Mouse (Mus musculus) embryonic facial prominence, embryonic 14.5 days (tissue): Measurements from ENCODE around the gene Olfr1279. TPM values are rescaled to one million over a fixed set of nuclear protein-coding genes. Genes with fewer than 3 reads are reported as not detected.
"Not testable (repeated sequence)": the region's sequence is repeated elsewhere in the genome, so short reads cannot be mapped to it uniquely, and the experiment has no call there.

ENCODE experiments used
- ATAC-seq: fragments of 200-750 bp; cut with Nextera tagmentation; 2 replicates; pipeline ENCODE4 v1.8.0; 2017; ENCODE audit warnings: low read depth, moderate number of reproducible peaks, moderate TSS enrichment
- DNase-seq: peaks from one replicate; pipeline ENCODE4 v3.0.0-alpha.2; 2015; ENCODE audit warnings: low spot score
- H3K27ac ChIP-seq: fragments of 300-500 bp; sonication (generic); replicated peaks from 2 replicates; pipeline ENCODE4 v1.5.1; 2014; ENCODE audit warnings: low read depth, mild to moderate bottlenecking, low read length, moderate library complexity
- H3K27me3 ChIP-seq: fragments of 300-500 bp; sonication (generic); replicated peaks from 2 replicates; pipeline ENCODE4 v1.6.1; 2014; ENCODE audit warnings: low read length; ENCODE audit not compliant: control insufficient read depth, insufficient read depth
- H3K36me3 ChIP-seq: fragments of 300-500 bp; sonication (generic); 2 replicates; pipeline ENCODE4 v1.6.1; 2014; ENCODE audit warnings: low read length, mixed read lengths; ENCODE audit not compliant: control insufficient read depth, insufficient read depth
- H3K4me1 ChIP-seq: fragments of 300-500 bp; sonication (generic); 2 replicates; pipeline ENCODE4 v1.6.1; 2014; ENCODE audit warnings: antibody characterized with exemption, low read length; ENCODE audit not compliant: control insufficient read depth, insufficient read depth
- H3K4me2 ChIP-seq: fragments of 300-500 bp; sonication (generic); 2 replicates; pipeline ENCODE4 v1.6.1; 2014; ENCODE audit warnings: low read depth, mild to moderate bottlenecking, low read length, moderate library complexity, mixed read lengths
- H3K4me3 ChIP-seq: fragments of 300-500 bp; sonication (generic); 2 replicates; pipeline ENCODE4 v1.5.1; 2014; ENCODE audit warnings: low read depth, mild to moderate bottlenecking, low read length
- H3K9ac ChIP-seq: fragments of 300-500 bp; sonication (generic); 2 replicates; pipeline ENCODE4 v1.6.1; 2014; ENCODE audit warnings: low read depth, mild to moderate bottlenecking, low read length, moderate library complexity, mixed read lengths
- H3K9me3 ChIP-seq: fragments of 300-500 bp; sonication (generic); 2 replicates; pipeline ENCODE4 v1.6.1; 2016; ENCODE audit warnings: low read length; ENCODE audit not compliant: control insufficient read depth
- WGBS: fragments of 180-500 bp; shearing (Covaris S2); extraction: QIAGEN DNeasy Blood & Tissue Kit; methylation state at CpG from one replicate; pipeline ENCODE4 v1.1.7; 2014; 5-methylcytosine and 5-hydroxymethylcytosine counted together
- polyA plus RNA-seq: library from polyadenylated mRNA; unstranded; fragments of >200 nt; fragmentation: Nextera tagmentation; extraction: Ambion mirVana; gene quantifications from 2 replicates; pipeline ENCODE4 v1.2.1, GENCODE M21; 2014

Olfr1279 gene
- polyA plus RNA-seq = not detected in 2 replicates

DNA sequence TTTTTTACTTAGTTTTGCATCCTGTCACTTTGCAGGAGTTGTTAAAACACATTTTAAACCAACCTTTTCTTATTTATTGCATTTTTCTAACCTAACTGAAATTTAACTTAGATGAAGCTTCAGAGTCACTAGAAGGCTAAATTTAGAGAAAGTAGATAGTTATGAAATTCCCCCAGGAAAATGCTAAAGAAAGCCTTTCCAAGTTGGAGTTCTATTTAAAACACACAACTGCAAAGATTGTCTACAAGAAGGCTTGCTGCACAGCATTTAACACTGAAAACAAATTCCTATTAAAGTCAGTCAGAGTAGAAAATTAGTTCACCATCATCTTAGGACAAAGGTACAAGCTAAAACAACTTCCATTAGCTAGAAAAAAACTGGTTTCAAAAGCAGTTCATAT, at the start of gene Olfr1279:
Olfr1279 (plus strand) TSS at position 262 of the 400 bp plus-strand sequence.
- no peaks in the 10 kb centered on the region for H3K9me3 ChIP-seq
- no peak within 1 kb of the TSS for H3K27ac ChIP-seq
- no peak for DNase-seq
- no peak for ATAC-seq
- no peak within 1 kb of the TSS for H3K4me3 ChIP-seq
- H3K36me3 ChIP-seq = no peaks in the 10 kb centered on the region
- no peaks in the 10 kb centered on the region for H3K4me1 ChIP-seq
- no peaks in the 10 kb centered on the region for H3K27me3 ChIP-seq
- H3K9ac ChIP-seq = no peak within 1 kb of the TSS
- H3K4me2 ChIP-seq = no peak within 1 kb of the TSS

DNA sequence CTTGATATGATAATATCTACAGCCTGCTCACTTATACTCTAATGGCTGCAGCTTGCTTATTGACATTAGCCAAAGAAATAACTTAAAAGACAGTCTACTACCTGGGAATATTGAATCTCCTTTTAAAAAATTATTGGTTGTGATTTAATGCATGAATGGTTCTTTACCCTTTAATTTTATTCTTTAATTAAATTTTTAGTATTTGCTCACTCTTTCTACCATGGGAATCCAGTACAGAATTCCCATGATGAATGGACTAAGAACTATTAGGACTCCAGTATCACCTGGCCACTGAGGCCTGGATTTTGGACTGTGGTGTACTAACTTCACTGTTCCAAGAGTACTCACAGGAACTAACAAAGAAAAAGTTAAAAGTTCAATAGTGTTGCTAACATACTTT, 46.2 kb upstream of the Olfr1279 start, which contains the start of gene Olfr1276:
Olfr1276 (plus strand) TSS at position 301 of the 400 bp plus-strand sequence.
- H3K27me3 ChIP-seq = no peaks in the 10 kb centered on the region

DNA sequence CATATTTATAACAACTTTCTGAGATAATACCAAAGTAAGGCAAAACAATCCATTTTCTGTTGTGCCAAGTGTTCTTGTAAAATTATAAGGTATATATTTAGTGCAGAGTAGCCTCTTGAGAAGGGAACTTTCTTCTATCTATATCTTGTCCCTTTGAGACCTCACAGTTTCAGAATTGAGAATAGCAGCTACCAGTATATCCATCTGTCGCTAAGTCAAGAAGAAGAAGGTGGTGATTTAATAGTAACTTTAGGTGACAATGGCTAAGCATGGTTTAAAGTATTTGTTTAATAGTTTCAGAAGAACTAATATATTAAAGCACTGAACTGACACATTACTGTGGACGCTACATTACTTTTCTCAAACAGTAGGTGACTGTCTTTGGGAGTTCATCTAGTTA, 26.4 kb upstream of the Olfr1279 start, which contains the start of gene Olfr1277:
Olfr1277 (minus strand) TSS at position 101 of the 400 bp plus-strand sequence.
- Histone ChIP-seq H3K9me3 (no peaks in the 10 kb centered on the region), H3K4me1 (no peaks in the 10 kb centered on the region), H3K27ac (no peak within 1 kb of the TSS), H3K36me3 (no peaks in the 10 kb centered on the region), H3K27me3 (no peaks in the 10 kb centered on the region), H3K9ac (no peak within 1 kb of the TSS), H3K4me2 (no peak within 1 kb of the TSS), H3K4me3 (no peak within 1 kb of the TSS)
- ATAC-seq (no peak), DNase-seq (no peak)
- WGBS = 79% methylated on average over 2 of the region's 2 CpGs

More for the DNA sequence above, 46.2 kb upstream of the Olfr1279 start, which contains the start of gene Olfr1276:
- Histone ChIP-seq H3K4me2 (no peak within 1 kb of the TSS), H3K4me3 (no peak within 1 kb of the TSS), H3K9ac (no peak within 1 kb of the TSS), H3K4me1 (no peaks in the 10 kb centered on the region), H3K27ac (no peak within 1 kb of the TSS), H3K36me3 (no peaks in the 10 kb centered on the region), H3K9me3 (no peaks in the 10 kb centered on the region)
- no peak for DNase-seq
- no peak for ATAC-seq

DNA sequence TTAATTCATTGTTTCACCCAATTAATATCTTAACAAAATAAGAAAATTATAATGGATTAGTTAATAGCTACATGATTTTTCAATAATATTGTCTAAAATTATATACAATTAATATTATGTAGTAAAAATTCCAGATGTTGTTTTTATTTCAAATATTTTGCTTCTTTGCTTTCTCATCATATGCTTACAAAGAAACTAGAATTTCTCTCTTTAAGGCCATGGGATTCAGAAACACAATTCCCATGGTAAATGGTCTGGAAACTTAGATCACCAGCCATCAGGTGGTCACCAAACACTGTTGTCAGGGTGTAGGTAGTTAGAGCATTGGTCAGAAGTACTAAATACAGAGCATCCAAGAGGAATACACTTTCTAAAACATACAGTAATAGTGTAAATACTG, 10.6 kb upstream of the Olfr1279 start, which contains the start of gene Olfr1278:
Olfr1278 (plus strand) TSS at position 301 of the 400 bp plus-strand sequence.
- Histone ChIP-seq H3K4me1 (no peaks in the 10 kb centered on the region), H3K4me3 (no peak within 1 kb of the TSS), H3K36me3 (no peaks in the 10 kb centered on the region), H3K9ac (no peak within 1 kb of the TSS), H3K27me3 (no peaks in the 10 kb centered on the region), H3K27ac (no peak within 1 kb of the TSS), H3K4me2 (no peak within 1 kb of the TSS), H3K9me3 (no peaks in the 10 kb centered on the region)
- DNase-seq = no peak
- ATAC-seq = no peak

DNA sequence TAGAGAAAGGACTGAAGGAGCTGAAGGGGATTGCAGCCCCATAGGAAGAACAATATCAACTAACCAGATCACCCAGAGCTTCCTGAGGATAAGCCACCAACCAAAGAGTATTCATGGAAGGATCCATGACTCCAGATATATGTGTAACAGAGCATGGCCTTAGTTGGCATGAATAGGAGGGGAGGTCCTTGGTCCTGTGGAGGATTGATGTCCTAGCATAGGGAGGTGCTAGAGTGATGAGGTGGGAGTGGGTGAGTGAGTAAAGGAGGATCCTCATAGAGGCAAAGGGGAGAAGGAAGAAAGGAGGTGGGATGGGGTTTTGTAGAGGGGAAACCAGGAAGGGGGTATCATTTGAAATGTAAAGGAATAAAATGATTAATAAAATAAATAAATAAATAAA, 1.9 kb upstream of the Olfr1279 start:
- ATAC-seq (no peak), DNase-seq (no peak)
- Histone ChIP-seq H3K4me3 (no peak overlapping the region), H3K27ac (no peak overlapping the region), H3K9me3 (no peaks in the 10 kb centered on the region), H3K4me1 (no peaks in the 10 kb centered on the region), H3K9ac (no peak overlapping the region), H3K27me3 (no peaks in the 10 kb centered on the region), H3K4me2 (no peak overlapping the region), H3K36me3 (no peaks in the 10 kb centered on the region)

DNA sequence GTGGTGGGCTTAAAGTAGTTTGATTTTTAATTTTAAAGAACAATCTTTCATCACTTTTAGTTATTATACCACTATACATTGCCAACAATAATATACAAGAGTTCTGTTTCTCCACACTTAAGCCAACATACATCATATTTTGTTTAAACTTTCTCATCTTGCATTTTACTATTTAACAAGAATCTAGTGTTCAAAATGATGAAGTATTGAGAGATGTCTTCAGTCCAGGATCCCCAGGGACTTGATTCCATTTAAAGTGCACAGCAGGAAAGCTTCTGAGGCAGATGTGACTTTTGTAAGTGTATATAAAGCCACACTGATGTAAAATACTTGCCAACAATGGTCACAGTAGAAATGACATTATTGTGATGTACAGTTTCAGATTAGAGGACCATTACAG, 13.3 kb downstream of the Olfr1279 start, which contains the start of gene Olfr1280:
Olfr1280 (plus strand) TSS at position 301 of the 400 bp plus-strand sequence.
- no peak within 1 kb of the TSS for H3K4me2 ChIP-seq

DNA sequence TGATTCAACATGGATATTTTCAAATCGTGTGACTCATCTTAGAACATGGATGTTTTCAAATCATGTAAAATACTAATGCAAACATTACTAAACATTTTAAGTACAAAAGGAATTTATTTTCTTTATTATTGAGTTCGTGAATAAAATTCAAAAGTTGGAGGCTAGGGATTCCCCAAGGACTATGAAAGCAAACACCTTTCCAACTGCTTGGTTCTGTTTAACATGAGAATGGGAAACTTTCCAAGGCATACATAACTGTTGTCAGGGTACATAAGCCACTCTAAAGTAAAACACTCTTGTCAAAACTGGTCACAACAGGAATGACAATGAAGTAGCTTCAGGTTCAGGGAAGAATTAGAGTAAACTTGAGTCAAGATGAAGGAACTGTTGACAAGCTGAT, 25.8 kb downstream of the Olfr1279 start, which contains the start of gene Olfr1281:
Olfr1281 (plus strand) TSS at position 301 of the 400 bp plus-strand sequence.
- no peak for DNase-seq
- no peaks in the 10 kb centered on the region for H3K9me3 ChIP-seq
- H3K9ac ChIP-seq = no peak within 1 kb of the TSS
- no peak within 1 kb of the TSS for H3K4me3 ChIP-seq
- 69% methylated on average over 2 of the region's 2 CpGs for WGBS
- no peaks in the 10 kb centered on the region for H3K4me1 ChIP-seq
- H3K27me3 ChIP-seq = no peaks in the 10 kb centered on the region
- H3K4me2 ChIP-seq = no peak within 1 kb of the TSS
- no peak for ATAC-seq
- no peaks in the 10 kb centered on the region for H3K36me3 ChIP-seq
- H3K27ac ChIP-seq = no peak within 1 kb of the TSS

More for the DNA sequence above, 13.3 kb downstream of the Olfr1279 start, which contains the start of gene Olfr1280:
- no peak for DNase-seq
- Histone ChIP-seq H3K27me3 (no peaks in the 10 kb centered on the region), H3K27ac (no peak within 1 kb of the TSS), H3K4me3 (no peak within 1 kb of the TSS), H3K4me1 (no peaks in the 10 kb centered on the region), H3K9ac (no peak within 1 kb of the TSS), H3K36me3 (no peaks in the 10 kb centered on the region), H3K9me3 (no peaks in the 10 kb centered on the region)
- no peak for ATAC-seq

DNA sequence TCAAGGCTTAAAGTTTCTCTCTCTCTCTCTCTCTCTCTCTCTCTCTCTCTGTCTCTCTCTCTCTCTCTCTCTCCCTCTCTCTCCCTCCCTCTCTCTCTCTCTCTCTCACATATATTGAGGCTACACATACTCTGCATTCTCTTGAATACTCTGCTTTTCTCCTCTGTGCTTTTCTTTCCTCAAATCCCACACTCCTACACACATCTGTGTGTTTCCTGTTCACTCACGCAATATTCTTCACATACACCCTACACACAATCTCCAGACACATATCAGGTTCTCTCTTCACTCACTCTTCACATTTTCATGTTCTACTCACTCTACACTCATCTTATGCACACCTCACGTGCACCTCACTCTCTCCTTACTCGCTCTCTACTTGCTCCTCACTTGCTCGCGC, 33.3 kb downstream of the Olfr1279 start:
- H3K9ac ChIP-seq, H3K4me2 ChIP-seq, H3K9me3 ChIP-seq, H3K36me3 ChIP-seq, ATAC-seq, H3K4me3 ChIP-seq, H3K27me3 ChIP-seq, H3K27ac ChIP-seq, H3K4me1 ChIP-seq, DNase-seq: not testable (repeated sequence)
- 88% methylated on average over 5 of the region's 5 CpGs for WGBS

DNA sequence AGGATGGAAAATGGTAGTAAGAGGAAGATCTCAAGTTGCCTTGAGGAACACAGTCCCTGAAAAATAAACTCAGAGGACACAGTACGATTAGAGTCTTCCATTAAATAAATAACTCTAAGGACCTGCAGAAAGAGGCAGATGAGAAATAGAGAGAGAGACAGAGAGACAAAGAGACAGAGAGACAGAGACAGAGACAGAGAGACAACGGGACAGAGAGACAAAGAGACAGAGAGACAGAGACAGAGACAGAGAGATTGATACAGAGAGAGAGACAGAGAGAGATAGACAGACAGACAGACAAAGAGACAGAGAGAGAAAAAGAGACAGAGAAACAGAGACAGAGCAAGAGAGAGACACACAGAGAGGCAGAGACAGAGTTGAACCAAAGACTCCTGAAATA, 35.5 kb downstream of the Olfr1279 start, which contains the start of gene Olfr1282:
Olfr1282 (minus strand) TSS at position 101 of the 400 bp plus-strand sequence.
- Histone ChIP-seq H3K4me3 (no peak within 1 kb of the TSS), H3K9me3 (no peaks in the 10 kb centered on the region), H3K9ac (no peak within 1 kb of the TSS), H3K27me3 (no peaks in the 10 kb centered on the region), H3K4me2 (no peak within 1 kb of the TSS), H3K27ac (no peak within 1 kb of the TSS), H3K36me3 (no peaks in the 10 kb centered on the region), H3K4me1 (no peaks in the 10 kb centered on the region)
- WGBS = 63% methylated on average over 2 of the region's 2 CpGs
- DNase-seq (no peak), ATAC-seq (no peak)
